Mouse (Mus musculus): Measurements from ENCODE around the gene Usp12.

The Usp12 gene

GRCm38 (mm10) chr5:146695543-146695942 is 99.3 kb downstream of the Usp12 start:
- DNase-seq (ENCODE audit: low spot score in 2 of 2) = no peak

GRCm38 (mm10) chr5:146692976-146693361 is 101.8 kb downstream of the Usp12 start:
- no peak for DNase-seq (ENCODE audit: low spot score in 2 of 2)

DNA sequence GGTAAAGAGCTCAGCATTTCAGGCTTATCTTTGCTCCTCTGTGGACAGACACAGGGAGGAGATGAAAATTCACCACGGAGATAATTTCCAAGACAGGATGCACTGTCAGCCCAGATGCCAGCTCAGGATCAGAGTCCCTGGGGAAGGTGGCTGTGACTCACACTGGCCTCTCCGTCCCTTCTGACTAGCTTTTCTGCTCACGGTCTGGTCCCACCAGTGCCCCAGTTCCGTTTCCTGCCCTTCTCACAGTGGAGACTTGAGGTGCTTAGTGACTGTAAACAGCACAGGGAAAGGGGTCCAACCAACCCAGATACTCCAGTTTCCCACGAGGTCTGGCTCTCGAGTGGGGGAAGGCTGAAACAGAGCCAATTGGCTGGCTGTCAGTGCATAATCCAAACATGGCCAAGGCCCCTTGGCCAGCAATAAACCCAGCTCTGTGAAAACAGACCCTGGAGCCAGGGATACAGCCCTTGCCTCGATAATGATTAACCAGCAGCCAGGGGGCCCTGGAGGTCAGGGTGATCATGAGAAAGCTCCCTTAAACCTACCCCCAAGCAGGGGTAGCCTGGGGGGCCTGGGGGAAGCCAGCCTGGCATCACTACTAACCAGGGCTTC is 102.3 kb downstream of the Usp12 start:
- DNase-seq (ENCODE audit: low spot score in 2 of 2) = peak in 1 of 2 experiments; percentile 17

DNA sequence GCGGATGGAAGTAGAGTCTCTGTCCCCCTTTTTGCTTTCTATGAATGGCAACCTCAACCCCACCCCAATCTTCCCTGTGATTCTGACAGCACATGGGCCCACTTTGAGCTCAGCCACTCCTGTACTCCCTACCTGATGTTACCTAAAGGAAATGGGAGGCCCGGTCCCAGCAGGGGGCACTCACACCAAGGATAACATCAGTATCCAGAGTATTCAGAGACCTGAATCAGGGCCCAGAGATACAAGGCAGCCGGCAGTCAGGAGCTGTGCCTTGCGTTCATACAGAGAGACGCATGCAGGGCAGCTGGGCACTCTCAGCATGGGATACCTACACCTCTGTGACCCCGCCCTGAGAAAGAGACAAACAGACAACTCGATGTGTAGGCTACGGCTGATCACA is 103.1 kb downstream of the Usp12 start:
- no peak for DNase-seq (ENCODE audit: low spot score in 2 of 2)

DNA sequence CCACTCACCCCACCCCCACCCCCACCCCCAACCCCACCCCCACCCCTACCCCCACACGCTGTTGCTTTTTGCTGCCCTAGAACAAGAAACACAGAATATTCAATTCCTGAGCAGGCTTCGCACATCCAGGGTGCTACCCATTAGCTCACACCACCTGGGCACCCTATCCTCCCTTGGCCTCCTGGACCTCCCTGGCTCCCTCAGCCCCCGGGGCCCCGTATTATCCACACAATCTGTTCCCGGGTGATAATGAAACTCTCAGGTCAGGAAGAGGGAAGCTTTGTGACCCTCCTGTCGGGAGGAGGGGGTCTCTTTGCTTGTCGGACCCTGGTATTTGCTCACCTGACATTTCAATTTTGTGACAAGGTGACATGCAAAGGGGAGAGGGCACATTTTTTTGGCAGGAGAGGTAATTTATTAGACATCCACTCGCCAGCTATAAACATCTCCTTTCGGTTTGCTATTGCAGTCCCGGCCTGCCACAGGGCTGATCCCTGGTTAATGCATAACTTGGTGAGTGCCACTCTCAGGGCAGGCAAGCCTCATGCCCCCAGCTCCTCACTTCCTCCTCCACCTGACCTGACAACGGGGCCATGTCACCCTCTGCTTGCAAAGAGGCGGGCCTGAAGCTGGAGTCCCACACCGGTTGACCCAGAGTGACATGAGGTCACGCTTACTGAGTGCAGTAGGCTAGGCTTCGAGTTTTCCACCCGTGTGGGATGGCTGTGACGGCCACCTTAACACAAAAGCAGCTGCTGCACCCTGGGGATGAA is 107.1 kb downstream of the Usp12 start:
- DNase-seq (ENCODE audit: low spot score in 2 of 2) = peak in 1 of 2 experiments; percentile 15

GRCm38 (mm10) chr5:146686954-146687353 is 107.9 kb downstream of the Usp12 start:
- no peak for DNase-seq (ENCODE audit: low spot score in 2 of 2)

Data from urinary bladder, postnatal 36 days (tissue).